Mouse (Mus musculus) MEL (cell line): ENCODE measurements at regions not wholly inside any gene's neighbourhood (a gene's known extent, or its start where the extent isn't known, plus 50 kb on each side); places are given as distances from the start of the nearest gene placed in this dataset.

Source experiments
- CTCF ChIP-seq, 3 experiments: IDR thresholded peaks in 2 of 3; conservative IDR thresholded peaks in 1 of 3; 2 replicates each; pipeline ENCODE4 v1.5.1; 2011 to 2012; ENCODE audit warnings: low read length in 3 of 3, low read depth in 2 of 3, mild to moderate bottlenecking in 2 of 3, improper control_type of control experiment in 1 of 3, inconsistent platforms in 1 of 3, mixed read lengths in 1 of 3, moderate library complexity in 1 of 3; ENCODE audit not compliant: control insufficient read depth in 1 of 3, insufficient read depth in 1 of 3, poor library complexity in 1 of 3, severe bottlenecking in 1 of 3
- EP300 ChIP-seq, 2 experiments: IDR thresholded peaks; 2 replicates each; pipeline ENCODE4 v1.6.1; 2011; ENCODE audit warnings: improper control_type of control experiment in 2 of 2, low read length in 2 of 2, low read depth in 1 of 2, mild to moderate bottlenecking in 1 of 2
- ETS1 ChIP-seq: IDR thresholded peaks from 2 replicates; pipeline ENCODE4 v1.6.1; 2012; ENCODE audit warnings: low read depth, mild to moderate bottlenecking, inconsistent platforms, low read length, improper control_type of control experiment, moderate library complexity
- MAZ ChIP-seq: IDR thresholded peaks from 2 replicates; pipeline ENCODE4 v1.6.1; 2012; ENCODE audit warnings: low read depth, mild to moderate bottlenecking, inconsistent platforms, low read length, improper control_type of control experiment
- MYC ChIP-seq: IDR thresholded peaks from 2 replicates; pipeline ENCODE4 v1.6.1; 2011; ENCODE audit warnings: low read depth, mild to moderate bottlenecking, low read length, improper control_type of control experiment, moderate library complexity
- POLR2A ChIP-seq, 2 experiments: IDR thresholded peaks; 2 replicates each; pipeline ENCODE4 v1.6.1; 2011 to 2012; ENCODE audit warnings: low read length in 2 of 2, mild to moderate bottlenecking in 2 of 2, control low read depth in 1 of 2, improper control_type of control experiment in 1 of 2, low read depth in 1 of 2, moderate library complexity in 1 of 2; ENCODE audit not compliant: control insufficient read depth in 1 of 2, insufficient read depth in 1 of 2, poor library complexity in 1 of 2
- RAD21 ChIP-seq: IDR thresholded peaks from 2 replicates; pipeline ENCODE4 v1.6.1; 2011; ENCODE audit warnings: mild to moderate bottlenecking, low read depth, low read length, improper control_type of control experiment
- RCOR1 ChIP-seq: IDR thresholded peaks from 2 replicates; pipeline ENCODE4 v1.6.1; 2012; ENCODE audit warnings: low read depth, mild to moderate bottlenecking, inconsistent platforms, low read length, improper control_type of control experiment
- USF1 ChIP-seq: IDR thresholded peaks from 2 replicates; pipeline ENCODE4 v1.6.1; 2014; ENCODE audit warnings: low read depth, mild to moderate bottlenecking, inconsistent platforms, low read length, improper control_type of control experiment, moderate library complexity
- ZNF384 ChIP-seq: IDR thresholded peaks from 2 replicates; pipeline ENCODE4 v1.6.1; 2012; ENCODE audit warnings: low read depth, mild to moderate bottlenecking, inconsistent platforms, low read length, improper control_type of control experiment

DNA sequence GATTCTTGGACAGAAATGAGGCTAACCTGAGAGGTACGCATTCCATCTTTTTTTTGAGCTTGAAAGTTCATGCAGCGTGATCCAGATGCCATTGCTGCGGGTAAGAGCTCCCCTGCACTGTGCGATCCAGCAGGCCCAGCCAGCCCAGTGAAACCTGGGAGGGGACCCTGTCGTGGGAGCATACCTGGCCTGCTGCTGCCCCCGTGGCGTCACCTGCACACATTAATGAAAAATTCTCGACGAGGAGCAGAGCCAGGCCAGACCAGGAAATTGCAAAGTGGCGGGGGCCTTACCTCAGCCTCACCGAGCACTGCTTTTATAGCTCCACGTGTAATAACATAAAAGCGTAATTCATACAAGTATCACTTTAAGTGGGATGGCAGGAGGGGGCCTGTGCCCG is 94.7 kb upstream of the Wnt4 start:
- TF ChIP-seq ZNF384 (no peak), CTCF (IDR thresholded peaks at IDR 0.05 in 2 of 3, conservative IDR thresholded peaks at IDR 0.05 in 1 of 3; ENCODE audit: control insufficient read depth in 1 of 3, insufficient read depth in 1 of 3, low read depth in 2 of 3, low read length in 3 of 3, poor library complexity in 1 of 3, severe bottlenecking in 1 of 3) (no peak), POLR2A (IDR thresholded peaks at IDR 0.05; ENCODE audit: control insufficient read depth in 1 of 2, insufficient read depth in 1 of 2, low read depth in 1 of 2, low read length in 2 of 2, poor library complexity in 1 of 2) (no peak), MYC (no peak), ETS1 (no peak), MAZ (no peak), EP300 (IDR thresholded peaks at IDR 0.05; ENCODE audit: low read depth in 1 of 2, low read length in 2 of 2) (no peak), USF1 (no peak), RAD21 (no peak), RCOR1 (no peak)
